Mouse (Mus musculus): ENCODE results near the gene Glod4. TPM values are rescaled to one million over a fixed set of nuclear protein-coding genes. Genes with fewer than 3 reads are reported as not detected.

The Glod4 gene
- polyA plus RNA-seq, 1 experiment = 28.0 TPM

DNA sequence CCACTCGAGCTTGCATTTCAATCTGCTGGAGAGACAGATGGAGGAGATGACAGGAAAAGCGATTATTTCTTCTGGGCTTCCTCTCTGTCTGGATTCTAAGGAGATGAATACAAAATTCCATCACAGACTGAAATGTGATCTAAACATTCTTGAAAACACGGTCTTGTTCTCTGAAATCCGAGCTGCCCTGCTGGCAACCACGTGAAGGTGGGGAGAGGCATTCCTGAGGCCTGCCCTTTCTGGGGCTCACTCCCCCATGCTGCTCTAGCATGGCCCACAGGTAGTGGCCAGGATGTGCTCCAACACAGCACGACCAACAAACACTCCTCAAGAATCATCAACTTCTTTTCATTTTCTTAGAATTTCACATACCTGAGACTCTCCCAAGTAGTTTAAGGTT, 83.3 kb downstream of the Glod4 start:
- Histone ChIP-seq H3K27ac (ENCODE audit: insufficient read depth, low read depth, low read length) (no peak overlapping the region), H3K27me3 (replicated peaks; ENCODE audit: control insufficient read depth, insufficient read depth, low read length) (no peaks in the 10 kb centered on the region), H3K4me1 (ENCODE audit: control insufficient read depth, insufficient read depth, low read length) (peaks cover 7% of the 10 kb centered on the region; the same call in 1 of the 2 replicates), H3K36me3 (ENCODE audit: control insufficient read depth, insufficient read depth, low read length) (no peaks in the 10 kb centered on the region), H3K4me3 (ENCODE audit: insufficient read depth, low read depth, low read length) (no peak overlapping the region)
- no peak for DNase-seq
- TF ChIP-seq POLR2A (IDR thresholded peaks at IDR 0.05; ENCODE audit: low read depth, low read length) = no peak
- no peak for TF ChIP-seq CTCF (conservative IDR thresholded peaks at IDR 0.05; ENCODE audit: insufficient read depth, insufficient read length, low read depth, low read length)
- WGBS = 49% methylated on average over 6 of the region's 6 CpGs

DNA sequence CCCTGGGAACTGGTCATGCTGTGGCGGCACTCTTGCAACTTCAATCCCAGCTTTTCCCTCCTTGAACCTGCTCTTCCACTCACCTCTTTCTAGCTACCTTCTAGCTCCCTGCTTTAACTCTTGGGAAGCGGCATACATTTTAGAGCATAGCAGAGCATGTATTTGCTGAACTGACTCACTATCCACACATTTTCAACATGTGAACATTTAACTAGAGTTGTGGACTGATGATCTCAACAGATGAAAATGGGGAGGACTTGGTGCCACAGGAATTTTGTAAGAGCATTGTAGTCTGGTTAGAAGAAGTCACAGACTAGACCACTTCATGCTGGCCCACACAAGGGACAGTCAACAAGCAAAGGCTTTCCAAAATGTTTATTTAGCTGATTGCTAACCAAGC, 85.2 kb downstream of the Glod4 start:
- no peak for DNase-seq
- 96% methylated on average over 2 of the region's 2 CpGs for WGBS
- Histone ChIP-seq H3K4me3 (ENCODE audit: insufficient read depth, low read depth, low read length) (no peak overlapping the region), H3K27ac (ENCODE audit: insufficient read depth, low read depth, low read length) (no peak overlapping the region), H3K27me3 (replicated peaks; ENCODE audit: control insufficient read depth, insufficient read depth, low read length) (no peaks in the 10 kb centered on the region), H3K4me1 (ENCODE audit: control insufficient read depth, insufficient read depth, low read length) (peaks cover 7% of the 10 kb centered on the region; the same call in 1 of the 2 replicates), H3K36me3 (ENCODE audit: control insufficient read depth, insufficient read depth, low read length) (no peaks in the 10 kb centered on the region)
- TF ChIP-seq CTCF (conservative IDR thresholded peaks at IDR 0.05; ENCODE audit: insufficient read depth, insufficient read length, low read depth, low read length) = no peak
- TF ChIP-seq POLR2A (IDR thresholded peaks at IDR 0.05; ENCODE audit: low read depth, low read length) = no peak

DNA sequence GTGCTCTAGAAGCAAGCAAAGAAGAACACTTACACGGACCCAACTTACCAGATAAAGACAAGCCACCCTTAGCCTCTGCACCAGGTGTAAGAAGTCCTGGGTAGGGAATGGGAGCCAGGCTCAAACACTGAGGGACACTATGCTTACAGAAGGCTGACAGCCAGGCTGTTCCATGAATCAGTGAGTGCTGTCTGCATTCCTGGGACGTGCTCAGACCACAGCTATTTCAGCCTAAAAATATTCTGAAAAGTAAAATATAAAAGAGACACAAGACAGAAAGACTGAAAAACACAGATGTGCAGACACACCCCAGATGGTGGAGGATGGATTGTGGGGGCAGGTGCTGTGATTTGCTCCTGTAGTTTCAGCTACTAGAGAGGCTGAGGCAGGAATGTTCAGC, 88.7 kb downstream of the Glod4 start:
- DNase-seq = no peak
- WGBS = 90% methylated on average over 2 of the region's 2 CpGs
- Histone ChIP-seq H3K36me3 (ENCODE audit: control insufficient read depth, insufficient read depth, low read length) (no peaks in the 10 kb centered on the region), H3K27me3 (replicated peaks; ENCODE audit: control insufficient read depth, insufficient read depth, low read length) (no peaks in the 10 kb centered on the region), H3K27ac (ENCODE audit: insufficient read depth, low read depth, low read length) (no peak overlapping the region), H3K4me3 (ENCODE audit: insufficient read depth, low read depth, low read length) (no peak overlapping the region), H3K4me1 (ENCODE audit: control insufficient read depth, insufficient read depth, low read length) (no peaks in the 10 kb centered on the region)
- TF ChIP-seq POLR2A (IDR thresholded peaks at IDR 0.05; ENCODE audit: low read depth, low read length) (no peak), CTCF (conservative IDR thresholded peaks at IDR 0.05; ENCODE audit: insufficient read depth, insufficient read length, low read depth, low read length) (no peak)

DNA sequence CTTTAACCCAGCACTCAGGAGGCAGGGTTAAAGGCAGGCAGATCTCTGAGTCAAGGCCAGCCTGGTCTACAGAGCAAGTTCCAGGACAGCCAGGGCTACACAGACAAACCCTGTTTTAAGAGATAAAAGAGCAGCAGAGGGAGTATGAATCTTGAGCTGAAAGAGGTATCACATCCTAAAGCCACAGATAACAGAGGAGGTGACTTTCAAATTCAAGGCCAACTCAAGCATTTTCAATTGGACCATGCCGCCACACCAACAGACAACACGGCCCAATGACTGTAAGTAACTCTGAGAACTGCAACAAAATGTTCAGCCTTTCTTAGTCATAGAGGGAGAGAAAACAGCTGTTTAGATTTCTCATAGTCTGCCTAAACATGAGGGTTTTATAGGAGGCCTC, 89.3 kb downstream of the Glod4 start:
- Histone ChIP-seq H3K36me3 (ENCODE audit: control insufficient read depth, insufficient read depth, low read length) (no peaks in the 10 kb centered on the region), H3K27me3 (replicated peaks; ENCODE audit: control insufficient read depth, insufficient read depth, low read length) (no peaks in the 10 kb centered on the region), H3K4me1 (ENCODE audit: control insufficient read depth, insufficient read depth, low read length) (no peaks in the 10 kb centered on the region), H3K4me3 (ENCODE audit: insufficient read depth, low read depth, low read length) (no peak overlapping the region), H3K27ac (ENCODE audit: insufficient read depth, low read depth, low read length) (no peak overlapping the region)
- TF ChIP-seq CTCF (conservative IDR thresholded peaks at IDR 0.05; ENCODE audit: insufficient read depth, insufficient read length, low read depth, low read length) (no peak), POLR2A (IDR thresholded peaks at IDR 0.05; ENCODE audit: low read depth, low read length) (no peak)
- 95% methylated on average over 2 of the region's 2 CpGs for WGBS
- no peak for DNase-seq

DNA sequence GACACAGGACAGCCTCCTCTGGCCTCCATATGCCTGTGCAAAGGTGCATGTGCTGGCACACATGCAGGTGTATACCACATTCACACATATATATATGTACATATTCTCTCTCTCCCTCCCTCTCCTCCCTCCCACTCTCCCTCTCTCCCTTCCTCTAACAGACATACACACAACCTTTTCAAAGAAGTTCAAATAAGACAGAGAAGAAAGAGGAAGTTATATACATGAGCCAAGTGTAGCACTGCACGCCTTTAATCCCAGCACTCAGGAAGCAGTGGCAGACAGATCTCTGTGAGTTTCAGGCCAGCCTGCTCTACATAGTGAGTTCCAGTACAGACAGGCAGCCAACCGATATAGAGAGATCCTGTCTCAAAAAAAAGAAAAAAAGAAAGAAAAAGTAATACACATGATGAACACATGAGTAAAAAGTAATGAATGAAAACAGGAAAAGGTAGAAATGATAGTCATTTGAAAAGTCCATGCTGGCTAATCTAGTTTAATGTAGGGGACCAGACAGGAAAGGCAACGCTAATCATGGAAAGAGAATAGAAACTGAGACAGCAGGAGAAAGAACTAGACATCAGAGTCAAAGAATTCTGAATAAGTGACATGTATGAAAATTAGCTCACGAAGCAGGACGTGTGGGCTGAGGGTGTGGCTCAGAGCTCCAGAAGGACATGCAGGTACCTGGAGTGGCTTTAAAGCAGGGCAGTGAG, 90.1 kb downstream of the Glod4 start:
- WGBS = 73% methylated on average over 5 of the region's 5 CpGs

DNA sequence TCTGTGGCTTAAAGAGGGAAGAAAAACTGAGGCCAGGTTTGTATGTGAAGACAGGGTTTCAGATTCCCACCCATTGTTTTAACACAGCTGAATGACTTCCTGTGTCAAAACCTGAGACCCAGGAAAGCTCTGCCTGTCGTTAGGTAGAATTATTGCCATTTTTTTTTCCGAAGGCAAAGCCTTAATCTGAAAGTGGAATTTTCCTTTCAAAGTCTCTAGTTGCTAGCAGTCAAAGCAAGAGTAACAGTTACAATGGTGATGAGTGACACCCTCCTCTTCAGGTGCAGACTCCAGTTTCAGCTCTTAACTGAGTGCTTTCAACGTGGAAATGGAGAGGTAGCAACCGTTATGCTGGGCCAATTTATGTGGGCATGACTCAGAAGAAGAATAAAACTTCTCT, 92.5 kb downstream of the Glod4 start:
- H3K27ac ChIP-seq (ENCODE audit: insufficient read depth, low read depth, low read length) = peak overlapping the region; percentile 50
- TF ChIP-seq CTCF (conservative IDR thresholded peaks at IDR 0.05; ENCODE audit: insufficient read depth, insufficient read length, low read depth, low read length) (no peak), POLR2A (IDR thresholded peaks at IDR 0.05; ENCODE audit: low read depth, low read length) (no peak)
- H3K4me3 ChIP-seq (ENCODE audit: insufficient read depth, low read depth, low read length) = no peak overlapping the region
- DNase-seq = no peak
- H3K27me3 ChIP-seq (replicated peaks; ENCODE audit: control insufficient read depth, insufficient read depth, low read length) = no peaks in the 10 kb centered on the region
- no peaks in the 10 kb centered on the region for H3K36me3 ChIP-seq (ENCODE audit: control insufficient read depth, insufficient read depth, low read length)
- H3K4me1 ChIP-seq (ENCODE audit: control insufficient read depth, insufficient read depth, low read length) = peaks cover 16% of the 10 kb centered on the region; the same call in 1 of the 2 replicates
- 39% methylated on average over 4 of the region's 4 CpGs for WGBS

More for the DNA sequence above, 90.1 kb downstream of the Glod4 start:
- no peak overlapping the region for H3K4me3 ChIP-seq (ENCODE audit: insufficient read depth, low read depth, low read length)
- TF ChIP-seq CTCF (conservative IDR thresholded peaks at IDR 0.05; ENCODE audit: insufficient read depth, insufficient read length, low read depth, low read length) = no peak
- no peak for TF ChIP-seq POLR2A (IDR thresholded peaks at IDR 0.05; ENCODE audit: low read depth, low read length)
- no peak for DNase-seq
- H3K36me3 ChIP-seq (ENCODE audit: control insufficient read depth, insufficient read depth, low read length) = no peaks in the 10 kb centered on the region
- H3K27me3 ChIP-seq (replicated peaks; ENCODE audit: control insufficient read depth, insufficient read depth, low read length) = no peaks in the 10 kb centered on the region
- H3K4me1 ChIP-seq (ENCODE audit: control insufficient read depth, insufficient read depth, low read length) = peaks cover 7% of the 10 kb centered on the region; the same call in 1 of the 2 replicates
- H3K27ac ChIP-seq (ENCODE audit: insufficient read depth, low read depth, low read length) = no peak overlapping the region

DNA sequence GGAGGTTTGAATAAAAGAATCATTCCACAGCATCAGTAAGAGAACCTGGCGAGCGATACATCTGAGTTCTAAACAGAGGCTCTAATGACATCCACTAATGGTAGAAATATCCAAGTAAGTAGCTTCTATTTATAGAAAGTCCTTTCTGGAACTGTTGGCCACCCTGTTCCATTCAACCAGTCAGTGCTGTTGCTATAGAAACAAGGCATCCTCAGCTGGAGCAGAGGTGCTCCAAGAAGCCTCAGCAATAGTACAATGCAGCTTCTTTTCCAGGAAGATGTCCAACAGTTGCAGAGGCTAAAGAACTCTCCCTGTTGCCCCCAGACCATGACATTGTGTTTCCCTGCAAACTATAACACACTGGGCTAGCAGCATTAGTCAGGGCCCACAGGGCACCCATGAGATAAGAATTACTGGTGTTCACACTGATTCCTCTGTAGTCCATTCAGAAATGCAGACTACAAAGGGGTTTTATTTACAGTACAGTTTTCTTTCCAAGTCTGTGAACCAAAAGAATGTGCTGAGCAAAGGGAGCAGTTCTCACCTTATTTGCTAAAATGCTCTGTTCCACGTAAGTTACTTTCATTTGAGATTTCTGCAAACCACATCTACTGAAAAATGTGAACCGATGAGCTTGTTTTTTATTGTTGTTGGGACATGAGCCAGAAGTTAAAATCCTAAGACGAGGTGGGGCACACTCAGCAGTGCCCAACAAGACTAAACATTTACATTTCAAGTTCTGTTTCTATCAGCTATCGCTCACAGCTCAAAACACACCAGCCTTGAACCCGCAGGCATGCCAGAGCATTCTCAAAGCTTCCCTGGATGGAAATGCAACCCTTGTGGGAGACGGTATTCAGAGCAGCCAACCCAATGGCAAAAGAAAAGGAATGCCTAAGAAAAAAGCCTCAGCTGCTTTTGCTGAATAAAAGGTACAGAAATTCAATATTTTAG, 95.2 kb downstream of the Glod4 start:
- peak; percentile 24 for DNase-seq
- no peak overlapping the region for H3K27ac ChIP-seq (ENCODE audit: insufficient read depth, low read depth, low read length)
- TF ChIP-seq POLR2A (IDR thresholded peaks at IDR 0.05; ENCODE audit: low read depth, low read length) (no peak), CTCF (conservative IDR thresholded peaks at IDR 0.05; ENCODE audit: insufficient read depth, insufficient read length, low read depth, low read length) (no peak)

More for the DNA sequence above, 95.2 kb downstream of the Glod4 start:
- Histone ChIP-seq H3K4me1 (ENCODE audit: control insufficient read depth, insufficient read depth, low read length) (peaks cover 17% of the 10 kb centered on the region; the same call in 1 of the 2 replicates), H3K27me3 (replicated peaks; ENCODE audit: control insufficient read depth, insufficient read depth, low read length) (no peaks in the 10 kb centered on the region), H3K36me3 (ENCODE audit: control insufficient read depth, insufficient read depth, low read length) (no peaks in the 10 kb centered on the region), H3K4me3 (ENCODE audit: insufficient read depth, low read depth, low read length) (no peak overlapping the region)
- WGBS = 58% methylated on average over 8 of the region's 8 CpGs

Measured in kidney, adult 2 months (tissue).